Mouse (Mus musculus) limb, embryonic 10.5 days (tissue): ENCODE measurements around the gene Ccnf. TPM values are rescaled to one million over a fixed set of nuclear protein-coding genes. Genes with fewer than 3 reads are reported as not detected.

Experiments used
- DNase-seq: peaks from one replicate; pipeline ENCODE4 v3.0.0-alpha.2; 2017; ENCODE audit warnings: low spot score
- H3K27ac ChIP-seq: fragments of 300-500 bp; sonication (generic); 2 replicates; pipeline ENCODE4 v1.5.1; 2016; ENCODE audit warnings: mild to moderate bottlenecking
- H3K27me3 ChIP-seq: fragments of 300-500 bp; sonication (generic); 2 replicates; pipeline ENCODE4 v1.6.1; 2016; ENCODE audit warnings: low read depth, mild to moderate bottlenecking; ENCODE audit not compliant: poor library complexity, severe bottlenecking
- H3K36me3 ChIP-seq: fragments of 300-500 bp; sonication (generic); 2 replicates; pipeline ENCODE4 v1.6.1; 2016; ENCODE audit warnings: mild to moderate bottlenecking, moderate library complexity
- H3K4me1 ChIP-seq: fragments of 300-500 bp; sonication (generic); 2 replicates; pipeline ENCODE4 v1.6.1; 2016
- H3K4me3 ChIP-seq: fragments of 300-500 bp; sonication (generic); 2 replicates; pipeline ENCODE4 v1.5.1; 2016; ENCODE audit warnings: mild to moderate bottlenecking, moderate library complexity
- H3K9me3 ChIP-seq: fragments of 300-500 bp; sonication (generic); replicated peaks from 2 replicates; pipeline ENCODE4 v1.6.1; 2016; ENCODE audit warnings: mild to moderate bottlenecking
- WGBS: fragments of 180-500 bp; shearing (Covaris S2); methylation state at CpG from one replicate; pipeline ENCODE4 v1.1.7; 2016; 5-methylcytosine and 5-hydroxymethylcytosine counted together
- microRNA-seq: library from miRNA; unstranded; fragments of <30 nt; microRNA quantifications from one replicate; pipeline ENCODE4, GENCODE M21; 2017
- polyA plus RNA-seq: library from polyadenylated mRNA; unstranded; fragments of >200 nt; fragmentation: Nextera tagmentation; extraction: Ambion mirVana; gene quantifications from 2 replicates; pipeline ENCODE4 v1.2.1, GENCODE M21; 2016

Gene Ccnf
- polyA plus RNA-seq, 1 experiment from 2014 or later, result 120 TPM

- H3K9me3 ChIP-seq, result no peaks in the 10 kb centered on the region
- no peak overlapping the region for H3K27ac ChIP-seq
- H3K4me1 ChIP-seq, result peaks cover 9% of the 10 kb centered on the region; the same call in 1 of the 2 replicates
- WGBS, result 83% methylated on average over 5 of the region's 5 CpGs
- no peak for DNase-seq
- no peaks in the 10 kb centered on the region for H3K27me3 ChIP-seq
- peaks cover 3% of the 10 kb centered on the region; the same call in 1 of the 2 replicates for H3K36me3 ChIP-seq
- H3K4me3 ChIP-seq, result no peak overlapping the region
Measured at GRCm38 (mm10) chr17:24193769-24194168, 57.5 kb downstream of the Ccnf start.

DNA sequence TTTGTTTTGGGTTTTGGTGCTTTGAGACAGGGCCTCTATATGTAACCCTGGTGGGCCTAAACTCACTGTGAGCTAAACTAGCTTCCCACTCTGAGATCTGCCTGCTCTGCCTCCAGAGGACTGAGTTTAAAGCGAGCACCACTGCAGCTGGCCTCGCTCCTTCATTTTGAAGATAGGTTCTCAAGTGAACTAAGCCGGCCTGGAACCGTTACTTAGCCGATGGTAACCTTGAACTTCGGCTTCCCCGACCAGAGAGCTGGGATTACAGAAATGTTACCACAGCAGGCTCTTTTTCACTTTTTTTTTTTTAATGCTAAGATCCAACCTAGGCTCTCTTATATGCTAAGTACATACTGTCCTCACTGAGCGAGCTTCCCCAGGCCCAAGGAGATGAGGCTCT is 58.0 kb downstream of the Ccnf start:
- DNase-seq, result no peak
- WGBS, result 88% methylated on average over 8 of the region's 8 CpGs
- peaks cover 9% of the 10 kb centered on the region; the same call in 1 of the 2 replicates for H3K4me1 ChIP-seq
- no peak overlapping the region for H3K27ac ChIP-seq
- H3K36me3 ChIP-seq, result peaks cover 7% of the 10 kb centered on the region; the same call in 1 of the 2 replicates
- no peak overlapping the region for H3K4me3 ChIP-seq
- H3K27me3 ChIP-seq, result no peaks in the 10 kb centered on the region
- no peaks in the 10 kb centered on the region for H3K9me3 ChIP-seq

- Histone ChIP-seq H3K9me3 (no peaks in the 10 kb centered on the region), H3K27ac (no peak overlapping the region), H3K36me3 (peaks cover 7% of the 10 kb centered on the region; the same call in 1 of the 2 replicates), H3K4me3 (no peak overlapping the region), H3K27me3 (no peaks in the 10 kb centered on the region), H3K4me1 (peaks cover 9% of the 10 kb centered on the region; the same call in 1 of the 2 replicates)
- DNase-seq, result no peak
- 87% methylated on average over 8 of the region's 8 CpGs for WGBS
Measured at GRCm38 (mm10) chr17:24192848-24193247, 58.4 kb downstream of the Ccnf start.

DNA sequence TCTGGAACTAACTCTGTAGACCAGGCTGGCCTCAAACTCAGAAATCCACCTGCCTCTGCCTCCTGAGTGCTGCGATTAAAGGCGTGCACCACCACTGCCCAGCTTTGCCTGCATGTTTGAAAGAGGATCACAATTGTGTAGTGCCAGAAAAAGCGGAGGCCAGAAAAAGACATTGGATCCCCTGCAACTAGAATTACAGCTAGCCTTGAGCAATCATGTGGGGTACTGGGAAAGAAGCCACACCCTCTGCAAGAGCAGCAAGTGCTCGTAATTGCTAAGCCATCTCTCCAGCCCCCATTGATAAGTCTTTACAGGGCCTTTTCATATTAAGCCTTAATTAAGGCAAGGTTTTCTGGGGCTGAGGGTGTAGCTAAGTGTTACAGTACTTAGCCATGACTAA is 59.8 kb downstream of the Ccnf start:
- Histone ChIP-seq H3K9me3 (no peaks in the 10 kb centered on the region), H3K36me3 (peaks cover 7% of the 10 kb centered on the region; the same call in 1 of the 2 replicates), H3K4me1 (peaks cover 9% of the 10 kb centered on the region; the same call in 1 of the 2 replicates), H3K4me3 (no peak overlapping the region), H3K27ac (no peak overlapping the region), H3K27me3 (no peaks in the 10 kb centered on the region)
- DNase-seq, result no peak
- WGBS, result 83% methylated on average over 4 of the region's 4 CpGs

GRCm38 (mm10) chr17:24190934-24191333 is 60.4 kb downstream of the Ccnf start:
- 86% methylated on average over 2 of the region's 2 CpGs for WGBS
- Histone ChIP-seq H3K27ac (no peak overlapping the region), H3K4me1 (peaks cover 9% of the 10 kb centered on the region; the same call in 1 of the 2 replicates)

DNA sequence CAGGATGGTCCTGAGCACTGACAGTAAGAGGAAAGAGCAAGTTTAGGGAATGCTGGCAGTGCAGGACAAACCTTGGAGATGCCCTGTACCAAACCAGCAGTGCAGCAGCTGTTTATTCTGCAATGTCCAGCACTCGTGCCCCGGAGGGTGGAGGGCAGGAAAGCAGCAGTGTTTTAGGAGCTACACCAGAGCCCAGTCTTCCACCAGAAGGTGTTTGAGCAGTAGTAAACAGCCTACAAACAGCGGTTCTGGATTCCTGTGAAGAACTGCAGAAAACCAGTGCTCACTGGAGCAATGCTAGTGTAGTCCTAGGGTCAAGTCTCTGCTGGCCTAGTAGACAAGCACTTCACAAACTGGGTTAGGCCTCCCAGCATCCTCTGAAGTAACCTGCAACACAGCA is 77.0 kb downstream of the Ccnf start:
- DNase-seq, result no peak
- 81% methylated on average over 3 of the region's 3 CpGs for WGBS
- Histone ChIP-seq H3K27me3 (no peaks in the 10 kb centered on the region), H3K4me3 (no peak overlapping the region), H3K36me3 (no peaks in the 10 kb centered on the region), H3K27ac (no peak overlapping the region), H3K9me3 (no peaks in the 10 kb centered on the region), H3K4me1 (peaks cover 9% of the 10 kb centered on the region)

More at GRCm38 (mm10) chr17:24190934-24191333, 60.4 kb downstream of the Ccnf start:
- Histone ChIP-seq H3K9me3 (no peaks in the 10 kb centered on the region), H3K27me3 (no peaks in the 10 kb centered on the region), H3K36me3 (peaks cover 9% of the 10 kb centered on the region), H3K4me3 (no peak overlapping the region)
- no peak for DNase-seq

DNA sequence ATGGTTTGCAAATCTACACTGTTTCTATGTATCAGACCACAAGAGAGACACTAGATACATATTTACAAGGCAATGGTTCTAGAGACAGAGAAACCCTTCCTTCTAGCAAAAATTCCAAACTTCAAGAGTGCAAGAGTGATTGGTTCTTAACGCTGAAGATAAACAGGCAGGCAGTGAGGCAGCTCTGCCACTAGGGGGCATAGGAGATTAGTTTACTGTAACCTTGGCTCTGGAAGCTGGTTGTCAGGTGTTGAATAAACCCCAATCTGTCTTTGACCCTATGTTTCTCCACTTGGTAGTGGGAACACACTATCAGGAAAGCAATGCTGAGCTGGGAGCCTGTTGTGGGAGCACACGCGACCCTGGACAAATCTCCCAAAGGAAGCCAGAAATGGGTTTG is 77.9 kb downstream of the Ccnf start:
- 5% methylated on average over 3 of the region's 3 CpGs for WGBS
- Histone ChIP-seq H3K27me3 (no peaks in the 10 kb centered on the region), H3K4me3 (no peak overlapping the region)

More for the DNA sequence above, 77.9 kb downstream of the Ccnf start:
- peak; percentile 72 for DNase-seq
- H3K9me3 ChIP-seq, result no peaks in the 10 kb centered on the region
- no peak overlapping the region for H3K27ac ChIP-seq
- no peaks in the 10 kb centered on the region for H3K36me3 ChIP-seq
- peaks cover 11% of the 10 kb centered on the region for H3K4me1 ChIP-seq

Small RNA genes lying within 50 kb of the gene (microRNA-seq; reads per million reads assigned to microRNA genes)
- 1.2 reads per million for gene Mir5134
- 0.88 reads per million for gene Mir6965

Other genes starting within 250 kb of the Ccnf start
- 0.20 TPM in 1 of 2 replicates, not detected in the other for gene Prss27, start 213.3 kb downstream of the Ccnf start, polyA plus RNA-seq
- 106 and 113 TPM in 2 replicates for gene Kctd5, start 178.0 kb downstream of the Ccnf start, polyA plus RNA-seq
- 29.7 and 32.1 TPM in 2 replicates for gene Pdpk1, start 100.6 kb downstream of the Ccnf start, polyA plus RNA-seq
- gene Amdhd2, start 87.7 kb downstream of the Ccnf start, polyA plus RNA-seq, result 49.1 and 49.5 TPM in 2 replicates
- gene Atp6v0c, start 81.8 kb downstream of the Ccnf start, polyA plus RNA-seq, result 414 and 422 TPM in 2 replicates
- 3.9 and 8.7 TPM in 2 replicates for gene Tbc1d24, start 45.9 kb downstream of the Ccnf start, polyA plus RNA-seq
- gene Ntn3, start 42.0 kb downstream of the Ccnf start, polyA plus RNA-seq, result 6.7 and 10.7 TPM in 2 replicates
- gene Tedc2, start 30.6 kb downstream of the Ccnf start, polyA plus RNA-seq, result 24.1 and 24.5 TPM in 2 replicates
- gene Abca17, start 99.6 kb upstream of the Ccnf start, polyA plus RNA-seq, result not detected in 2 replicates
- gene Abca3, start 100.5 kb upstream of the Ccnf start, polyA plus RNA-seq, result 2.8 and 3.6 TPM in 2 replicates
- 471 and 496 TPM in 2 replicates for gene Rnps1, start 163.1 kb upstream of the Ccnf start, polyA plus RNA-seq
- 87.9 and 104 TPM in 2 replicates for gene Eci1, start 175.2 kb upstream of the Ccnf start, polyA plus RNA-seq
- 1.7 and 2.7 TPM in 2 replicates for gene Dnase1l2, start 191.6 kb upstream of the Ccnf start, polyA plus RNA-seq
- gene E4f1, start 218.8 kb upstream of the Ccnf start, polyA plus RNA-seq, result 35.0 and 38.7 TPM in 2 replicates
- gene Pgp, start 218.9 kb upstream of the Ccnf start, polyA plus RNA-seq, result 68.8 and 76.1 TPM in 2 replicates
- 0.24 TPM in 1 of 2 replicates, not detected in the other for gene Bricd5, start 222.4 kb upstream of the Ccnf start, polyA plus RNA-seq
- 31.6 and 42.2 TPM in 2 replicates for gene Mlst8, start 227.6 kb upstream of the Ccnf start, polyA plus RNA-seq
- gene Caskin1, start 237.1 kb upstream of the Ccnf start, polyA plus RNA-seq, result 1.4 and 3.6 TPM in 2 replicates